Mouse (Mus musculus) adrenal gland (tissue): Measurements from ENCODE around the gene Suox.
"Not testable (repeated sequence)": the region's sequence is repeated elsewhere in the genome, so short reads cannot be mapped to it uniquely, and the experiment has no call there.

Experiments used
- intact Hi-C: fragments of 180-260 bp; cut with DNase I; formaldehyde crosslinking; loops from one replicate; pipeline ENCODE4 v1.15.1; 2025
- long read RNA-seq, 2 experiments: library from polyadenylated mRNA; unstranded; transcript quantifications; one replicate each; pipeline ENCODE4 v2.0.0; 2020; ENCODE audit warnings: borderline replicate concordance in 1 of 2; ENCODE audit not compliant: insufficient replicate concordance in 1 of 2

The Suox gene
- long read RNA-seq, experiment 1, transcript Suox-201 (4 exons, 2,497 nt) = major isoform, 12 of 17 reads
- long read RNA-seq, experiment 1, partial matches to known transcripts = 1 of 17 reads
- long read RNA-seq, experiment 1, other reads (novel, unspliced or antisense) = 4 of 17 reads
- long read RNA-seq, experiment 2, transcript Suox-201 (4 exons, 2,497 nt) = major isoform, 11 of 12 reads
- long read RNA-seq, experiment 2, partial matches to known transcripts = 1 of 12 reads
- long read RNA-seq, experiment 2, other reads (novel, unspliced or antisense) = 0 of 12 reads

DNA sequence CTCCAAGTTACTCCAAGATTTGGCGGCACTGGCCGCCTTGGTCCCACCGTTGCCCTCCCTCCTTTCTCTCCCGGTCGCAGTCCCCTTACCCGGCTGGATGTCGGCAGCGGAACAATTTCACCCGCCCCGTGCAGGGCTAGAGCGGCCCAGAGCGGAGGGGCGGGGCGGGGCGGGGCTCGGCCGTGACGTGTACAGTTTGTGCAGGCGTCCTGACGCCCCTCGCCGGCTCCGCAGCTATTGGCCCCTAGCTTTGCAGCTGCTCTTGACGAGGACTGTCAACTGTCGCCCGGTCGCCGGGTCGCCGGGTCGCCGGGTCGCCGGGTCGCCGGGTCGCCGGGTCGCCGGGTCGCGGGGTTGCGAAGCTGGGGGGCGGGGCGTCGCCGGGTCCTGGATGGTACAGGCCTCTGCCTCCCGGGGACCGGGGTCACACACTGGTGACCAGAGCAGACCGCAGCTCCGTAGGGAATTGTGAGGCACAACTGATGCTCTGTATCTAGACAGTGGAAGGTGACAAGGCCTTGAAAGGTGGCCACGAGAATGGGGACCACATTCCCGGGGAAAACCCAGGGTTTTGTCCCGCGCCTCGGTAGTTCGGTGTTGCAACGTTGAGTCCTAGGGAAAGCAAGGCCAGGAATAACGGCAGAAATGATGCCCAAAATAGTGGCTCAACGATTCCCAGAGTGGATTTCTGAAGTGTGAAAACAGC lies at the start of gene Suox:
TSS of gene Suox (minus strand) at position 311 of the 706 bp plus-strand sequence.
- intact Hi-C loops = loop anchor here (5.0 kb wide), 2 partner anchors 47 to 62 kb away; partner anchors contain the start of gene Rps26

DNA sequence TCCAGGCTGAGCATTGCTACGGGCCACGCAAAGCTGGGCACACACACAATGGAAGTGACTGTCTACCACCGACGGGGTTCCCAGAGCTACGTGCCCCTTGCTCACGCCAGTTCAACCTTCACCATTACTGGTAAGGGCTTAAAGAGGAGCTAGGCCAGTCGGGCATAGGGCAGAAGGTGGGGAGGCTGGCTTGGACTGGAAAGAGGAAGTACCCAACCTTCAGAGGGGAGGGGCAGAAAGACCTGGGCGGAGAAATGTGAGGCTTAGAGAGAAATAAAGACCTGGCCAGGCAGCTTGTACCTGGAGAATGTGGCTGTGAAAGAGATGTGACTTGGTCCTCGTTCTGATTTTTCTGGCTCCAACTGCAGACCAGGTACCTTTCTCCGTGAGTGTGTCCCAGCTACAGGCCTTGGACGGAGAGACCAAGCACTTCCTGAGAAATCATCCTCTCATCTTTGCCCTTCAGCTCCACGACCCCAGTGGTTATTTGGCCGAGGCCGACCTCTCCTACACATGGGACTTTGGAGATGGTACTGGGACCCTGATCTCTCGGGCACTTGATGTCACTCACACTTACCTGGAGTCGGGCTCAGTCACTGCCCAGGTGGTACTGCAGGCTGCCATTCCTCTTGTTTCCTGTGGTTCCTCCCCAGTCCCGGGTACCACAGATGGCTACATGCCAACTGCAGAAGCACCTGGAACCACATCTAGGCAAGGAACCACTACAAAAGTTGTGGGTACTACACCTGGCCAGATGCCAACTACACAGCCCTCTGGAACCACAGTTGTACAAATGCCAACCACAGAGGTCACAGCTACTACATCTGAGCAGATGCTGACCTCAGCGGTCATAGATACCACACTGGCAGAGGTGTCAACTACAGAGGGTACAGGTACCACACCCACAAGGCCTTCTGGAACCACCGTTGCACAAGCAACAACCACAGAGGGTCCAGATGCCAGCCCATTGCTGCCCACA lies 42.0 kb upstream of the Suox start:
- intact Hi-C loops = no loop called here

DNA sequence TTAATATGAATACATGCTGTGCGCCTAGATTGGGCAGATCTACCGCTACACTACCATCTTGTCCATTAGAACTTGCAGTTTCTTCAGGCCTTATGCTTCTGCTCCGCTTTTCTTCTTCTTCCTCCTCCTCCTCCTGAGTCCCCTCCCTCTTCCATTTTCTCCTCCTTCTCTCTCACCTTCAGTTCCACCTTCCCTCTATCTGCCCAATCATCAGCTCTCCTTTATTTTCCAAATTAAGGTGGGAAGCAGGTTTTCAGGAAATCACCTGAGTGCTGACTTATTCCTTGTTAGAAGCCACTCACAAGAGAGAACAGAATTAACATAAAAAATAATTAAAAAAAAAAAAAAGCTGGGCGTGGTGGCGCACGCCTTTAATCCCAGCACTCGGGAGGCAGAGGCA lies 37.4 kb upstream of the Suox start:
- intact Hi-C loops = not testable (repeated sequence)

DNA sequence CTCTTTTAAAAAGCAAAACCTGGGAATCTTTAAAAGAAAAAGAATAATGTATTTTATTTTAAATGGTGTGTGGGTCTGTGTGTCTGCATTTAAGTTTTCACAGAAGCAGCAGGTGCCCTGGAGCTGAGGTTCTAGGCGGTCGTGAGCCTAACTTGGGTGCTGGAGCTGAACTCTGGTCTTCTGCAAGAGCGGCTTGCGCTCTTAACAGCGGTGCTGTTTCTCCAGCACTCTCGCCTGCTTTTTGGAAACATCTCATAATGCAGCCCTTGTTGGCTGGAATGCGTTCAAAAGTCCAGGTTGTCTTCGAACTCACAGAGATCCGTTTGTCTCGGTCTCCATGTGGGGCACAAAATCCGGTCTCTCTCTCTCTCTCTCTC lies 31.4 kb upstream of the Suox start:
- intact Hi-C loops = loop anchor here (5.0 kb wide), 1 partner anchor 37 kb away; the partner anchor contains the start of gene Dgka

DNA sequence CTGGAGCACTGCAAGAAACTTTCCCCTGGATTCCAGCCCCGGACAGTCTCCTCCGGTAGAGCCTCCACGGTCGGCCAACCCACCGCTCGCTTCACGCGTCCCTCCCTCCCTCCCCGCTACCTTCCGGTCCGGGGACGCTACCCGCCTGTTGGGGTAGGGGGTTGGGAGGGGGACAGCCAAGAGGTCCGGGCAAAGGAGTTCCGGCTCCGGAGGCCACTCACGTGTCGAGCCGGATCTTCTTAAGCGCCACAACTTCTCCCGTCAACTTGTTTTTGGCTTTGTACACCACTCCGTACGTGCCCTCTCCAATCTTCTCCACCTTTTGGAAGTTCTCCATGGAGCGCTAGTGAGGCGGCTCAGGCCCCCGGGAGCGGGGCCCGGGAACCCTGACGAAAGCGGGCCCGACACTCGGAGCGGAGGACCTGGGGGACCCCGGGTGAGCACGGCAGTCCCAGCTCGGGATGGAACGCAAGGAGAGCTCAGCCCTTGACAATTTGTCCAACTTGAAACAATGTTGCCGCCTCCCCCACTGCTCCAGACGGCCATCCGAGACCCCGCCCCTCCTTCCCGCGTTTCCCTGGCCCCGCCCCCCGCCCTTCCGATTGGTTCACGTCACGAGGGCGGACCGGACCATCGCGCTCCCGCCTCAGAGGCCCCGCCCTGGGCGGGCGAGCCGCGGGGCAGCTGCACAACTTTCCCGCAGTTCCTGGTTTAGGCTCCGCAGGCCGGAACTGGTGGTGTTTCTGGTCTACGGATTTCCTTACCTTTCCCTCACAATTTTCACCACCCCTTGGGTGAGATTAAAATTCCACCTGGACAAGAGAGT lies 30.8 kb upstream of the Suox start, which contains the start of gene Cdk2:
TSS of gene Cdk2 (minus strand) at position 541 of the 826 bp plus-strand sequence.
- intact Hi-C loops = loop anchor here (5.0 kb wide), 1 partner anchor 38 kb away; the partner anchor contains the start of gene Dgka

DNA sequence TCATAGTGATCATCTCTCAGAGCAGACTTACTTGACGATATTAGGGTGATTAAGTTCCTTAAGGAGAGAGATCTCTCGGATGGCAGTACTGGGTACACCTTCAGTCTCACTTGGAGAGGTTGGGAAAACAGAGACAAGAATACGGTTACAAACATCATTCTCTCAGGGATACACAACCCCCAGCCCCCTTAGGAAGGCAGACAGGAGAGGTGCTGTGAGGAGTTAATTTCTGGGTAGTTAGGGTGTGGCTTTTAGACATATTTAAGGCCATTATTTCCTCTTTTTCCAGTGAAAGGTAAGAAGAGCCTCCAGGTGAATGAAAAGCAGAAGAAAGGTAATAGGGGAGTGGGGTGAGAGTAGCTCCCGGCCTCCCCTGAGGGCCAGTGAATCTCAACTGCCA lies 30.0 kb upstream of the Suox start, which contains the start of gene Pmel:
TSS of gene Pmel (plus strand) at position 301 of the 400 bp plus-strand sequence.
- intact Hi-C loops = no loop called here

DNA sequence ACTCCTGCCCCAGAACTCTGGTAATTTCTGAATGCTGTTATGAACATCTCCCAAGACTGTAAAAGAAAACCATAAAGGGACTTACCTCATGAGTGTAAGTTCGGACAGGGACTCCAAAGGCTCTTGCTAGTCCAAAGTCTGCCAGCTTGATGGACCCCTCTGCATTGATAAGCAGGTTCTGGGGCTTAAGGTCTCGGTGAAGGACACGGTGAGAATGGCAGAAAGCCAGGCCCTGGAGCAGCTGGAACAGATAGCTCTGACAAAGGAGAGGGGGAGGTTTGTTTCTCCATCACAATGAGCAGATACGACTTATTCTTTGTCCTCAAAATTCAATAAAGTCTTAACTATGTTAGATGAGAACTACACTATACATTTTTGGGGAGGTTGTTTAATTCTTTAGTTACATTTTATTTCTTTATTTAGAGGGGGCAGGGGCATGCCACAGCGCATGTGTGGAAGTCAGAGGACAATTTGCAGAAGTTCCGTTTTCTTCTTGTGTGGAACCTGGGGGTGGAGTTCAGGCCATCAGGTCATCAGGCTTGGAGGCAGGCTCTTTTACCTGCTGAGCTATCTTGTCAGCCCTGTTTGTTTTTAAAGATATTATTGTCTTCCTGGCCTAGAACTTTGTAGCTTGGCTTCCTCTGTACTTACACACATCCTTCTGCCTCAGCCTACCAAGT lies 28.6 kb upstream of the Suox start:
- intact Hi-C loops = no loop called here

DNA sequence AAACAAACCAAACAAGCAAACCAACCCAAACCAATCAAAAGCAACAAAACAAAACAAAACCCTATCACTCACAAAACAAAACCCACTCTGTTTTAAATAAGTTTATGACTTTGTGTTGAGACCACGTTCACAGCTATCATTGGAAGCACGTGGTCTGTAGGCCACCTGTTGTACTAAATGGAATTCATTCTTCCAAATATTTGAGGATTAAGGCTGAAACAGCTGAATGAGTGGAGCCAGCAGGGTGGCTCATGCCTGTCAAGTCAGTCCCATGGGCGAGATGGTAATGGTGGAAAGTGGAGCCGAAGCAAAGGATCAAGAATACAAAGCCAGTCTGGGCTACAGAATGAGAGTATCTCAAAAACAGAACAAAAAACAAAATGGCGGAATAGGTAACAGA lies 26.8 kb upstream of the Suox start:
- intact Hi-C loops = no loop called here

DNA sequence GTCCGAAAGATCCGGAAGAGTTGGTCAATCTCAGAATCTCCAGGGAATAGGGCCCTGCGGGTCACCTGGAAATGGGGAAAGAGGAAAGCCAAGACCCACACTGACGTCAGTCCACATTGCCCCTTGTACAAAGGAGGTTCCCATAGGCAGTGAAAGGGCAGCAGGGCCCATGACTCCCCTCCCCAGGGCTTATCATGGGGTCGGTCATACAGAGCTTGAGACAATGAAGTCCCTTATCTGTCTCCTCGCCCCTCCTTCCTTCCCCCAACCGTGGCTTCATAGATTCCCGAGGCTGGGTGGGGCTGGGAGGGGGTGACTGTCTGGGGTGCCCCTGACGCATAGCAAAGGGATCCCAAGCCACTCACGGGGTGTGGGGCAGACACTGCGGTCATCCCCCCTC lies 25.7 kb upstream of the Suox start:
- intact Hi-C loops = no loop called here

DNA sequence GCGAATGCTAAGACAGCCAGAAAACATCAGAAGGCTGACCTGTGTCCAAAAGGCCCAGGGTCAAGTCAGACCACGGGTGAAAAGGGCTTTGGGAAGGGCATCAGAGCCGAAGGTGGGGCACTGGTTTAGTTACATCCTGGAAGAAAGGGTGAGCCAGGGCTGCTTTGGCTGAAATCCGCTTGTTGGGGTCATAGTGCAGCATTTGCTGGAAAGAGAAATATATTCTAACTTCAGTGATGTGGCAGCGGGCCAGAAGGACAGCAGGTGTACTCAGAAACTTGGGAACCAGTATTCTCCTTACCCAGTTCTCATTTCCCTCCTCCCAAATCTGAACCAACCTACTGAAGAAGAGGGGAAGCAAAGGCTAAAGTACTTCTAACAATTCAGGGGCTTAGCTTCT lies 25.1 kb upstream of the Suox start:
- intact Hi-C loops = no loop called here

DNA sequence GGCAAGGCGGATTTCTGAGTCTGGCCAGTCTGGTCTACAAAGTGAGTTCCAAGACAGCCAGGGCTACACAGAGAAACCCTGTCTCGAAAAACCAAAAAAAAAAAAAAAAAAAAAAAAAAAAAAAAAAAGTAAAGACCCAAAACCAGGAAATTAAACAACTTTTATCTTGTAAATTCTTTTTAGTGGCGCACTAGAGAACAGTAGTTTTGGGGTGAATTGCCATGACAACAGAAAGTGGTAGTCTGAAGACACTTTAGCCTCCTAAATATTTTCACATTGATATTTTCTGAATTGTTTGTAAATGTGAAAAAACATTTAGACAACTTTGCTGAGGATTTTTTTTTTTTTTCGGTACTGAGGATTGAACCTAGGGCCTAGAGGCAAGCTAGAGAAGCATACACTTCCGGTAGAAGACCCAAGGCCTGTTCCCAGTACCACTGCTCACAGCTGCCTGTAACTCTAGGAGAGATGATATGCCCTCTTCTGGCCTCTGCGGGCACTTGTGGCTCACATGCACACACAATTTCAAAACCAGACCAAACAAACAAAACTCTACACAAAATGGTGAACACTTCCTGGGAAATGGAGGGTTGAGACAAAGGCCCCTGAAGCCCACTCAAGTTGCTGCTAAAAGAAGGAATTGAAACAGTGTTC lies 23.3 kb upstream of the Suox start:
- intact Hi-C loops = no loop called here

DNA sequence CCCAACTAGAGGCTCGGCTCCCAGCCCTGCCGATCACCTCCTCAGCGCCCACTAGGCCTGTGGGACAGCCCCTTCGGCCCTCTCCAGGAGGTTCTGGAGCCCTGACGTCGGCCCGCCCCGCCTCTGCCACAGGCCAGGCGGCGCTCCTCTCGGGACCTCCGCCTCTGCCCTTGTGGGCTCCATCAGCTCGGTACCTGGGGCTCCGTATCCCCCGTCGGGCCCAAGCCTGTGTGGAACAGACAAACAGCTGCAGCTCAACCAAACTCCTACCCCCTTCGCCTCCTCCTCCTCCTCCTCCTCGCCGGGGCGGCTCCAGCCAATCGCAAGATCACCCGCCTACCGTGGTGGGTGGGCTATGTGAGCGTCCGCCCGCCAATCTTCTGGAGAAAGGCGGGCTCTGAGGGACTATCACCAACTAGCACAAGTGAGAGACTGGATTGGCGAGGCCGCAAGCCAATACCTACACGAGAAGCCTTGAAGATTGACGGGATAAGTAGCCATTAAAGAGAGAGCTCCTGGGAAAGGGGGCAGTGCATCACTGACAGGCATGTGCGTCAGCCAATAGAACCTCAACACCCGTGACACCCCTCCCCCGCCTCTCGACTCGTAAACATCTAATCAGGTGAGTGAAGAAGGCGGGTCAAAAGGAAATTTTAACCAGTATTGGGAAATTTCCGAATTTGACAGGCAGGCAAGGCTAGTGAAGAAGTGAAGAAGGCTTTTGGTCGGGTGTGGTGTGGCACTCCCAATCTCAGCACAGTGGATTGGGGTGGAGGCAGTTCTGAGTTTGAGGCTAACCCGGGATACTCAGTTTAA lies 22.3 kb upstream of the Suox start, which contains the start of gene Rab5b:
TSS of gene Rab5b (minus strand) at position 273 of the 816 bp plus-strand sequence.
- intact Hi-C loops = no loop called here

DNA sequence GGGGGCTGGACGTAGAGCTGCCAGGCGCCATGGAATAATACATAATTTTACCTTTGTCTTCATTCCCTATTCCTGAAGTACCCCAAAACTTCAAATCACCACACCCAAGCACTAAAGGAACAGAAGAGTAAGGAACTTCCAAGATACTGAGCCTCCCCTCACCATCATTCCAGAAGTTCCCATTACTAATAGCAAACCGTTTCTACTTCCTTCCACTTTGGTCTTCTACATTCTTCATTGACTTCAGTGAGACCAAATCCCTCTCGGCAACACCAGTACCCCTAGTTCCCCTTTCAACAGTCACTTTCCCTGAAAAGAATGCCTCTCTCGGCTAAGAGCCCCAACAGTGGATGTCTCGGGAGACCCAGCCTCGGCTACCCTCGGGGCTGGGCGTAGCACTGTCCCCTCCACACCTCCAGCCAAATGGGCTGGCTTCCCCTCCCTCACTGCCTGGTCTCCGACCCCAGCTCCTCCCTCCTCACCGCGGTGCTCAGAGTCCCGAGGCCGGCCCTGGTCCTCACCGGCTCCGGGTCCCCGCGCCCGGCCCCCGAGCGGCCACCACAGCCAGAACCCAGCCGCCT lies 21.6 kb upstream of the Suox start:
- intact Hi-C loops = no loop called here

DNA sequence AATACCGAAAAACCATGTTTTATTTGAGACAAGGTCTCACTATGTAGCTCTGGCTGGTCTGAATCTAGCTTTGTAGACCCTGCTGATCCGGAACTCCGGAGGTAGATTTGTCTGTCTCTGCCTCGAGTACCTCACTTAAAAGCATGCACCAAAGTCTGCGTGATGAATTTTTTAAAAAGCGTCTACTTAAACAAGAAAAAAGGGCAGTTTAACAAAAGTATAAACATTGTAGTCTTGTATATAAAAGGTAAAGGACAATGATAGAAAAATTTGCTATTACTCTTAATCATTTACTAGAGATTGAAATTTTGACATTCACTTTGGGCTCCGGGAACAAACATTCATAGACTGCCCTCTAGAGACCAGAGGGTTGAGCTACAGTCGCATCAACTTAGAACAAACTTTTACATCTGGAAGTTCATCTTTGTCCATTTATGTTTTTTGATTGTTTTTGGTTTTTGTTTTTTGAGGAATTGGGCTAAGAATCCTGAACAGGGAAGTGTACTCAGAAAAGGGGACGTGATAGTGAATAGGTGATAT lies 666 bp upstream of the Suox start:
- intact Hi-C loops = loop anchor here (5.0 kb wide), 2 partner anchors 47 to 62 kb away; partner anchors contain the start of gene Rps26

DNA sequence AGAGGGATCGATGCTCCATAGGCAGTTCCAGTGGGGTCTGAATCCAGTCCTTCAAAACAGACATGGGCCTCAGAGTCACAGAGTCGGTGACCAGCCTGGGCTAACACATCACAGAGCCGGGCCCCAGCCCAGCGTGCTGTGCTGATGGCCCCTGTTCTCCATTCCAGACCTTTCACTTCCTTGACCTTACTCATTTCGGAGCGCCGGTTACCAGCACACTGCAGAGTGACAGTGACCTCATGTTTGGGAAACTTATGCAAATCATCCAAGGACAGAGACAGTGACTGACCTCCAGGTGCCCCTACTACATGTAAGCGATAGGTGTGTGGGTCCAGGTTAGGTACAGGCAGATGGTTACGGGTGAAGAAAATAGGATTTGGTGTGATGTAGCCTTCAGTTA lies 2.7 kb downstream of the Suox start:
- intact Hi-C loops = loop anchor here (5.0 kb wide), 2 partner anchors 44 to 59 kb away; partner anchors contain the start of gene Rps26

DNA sequence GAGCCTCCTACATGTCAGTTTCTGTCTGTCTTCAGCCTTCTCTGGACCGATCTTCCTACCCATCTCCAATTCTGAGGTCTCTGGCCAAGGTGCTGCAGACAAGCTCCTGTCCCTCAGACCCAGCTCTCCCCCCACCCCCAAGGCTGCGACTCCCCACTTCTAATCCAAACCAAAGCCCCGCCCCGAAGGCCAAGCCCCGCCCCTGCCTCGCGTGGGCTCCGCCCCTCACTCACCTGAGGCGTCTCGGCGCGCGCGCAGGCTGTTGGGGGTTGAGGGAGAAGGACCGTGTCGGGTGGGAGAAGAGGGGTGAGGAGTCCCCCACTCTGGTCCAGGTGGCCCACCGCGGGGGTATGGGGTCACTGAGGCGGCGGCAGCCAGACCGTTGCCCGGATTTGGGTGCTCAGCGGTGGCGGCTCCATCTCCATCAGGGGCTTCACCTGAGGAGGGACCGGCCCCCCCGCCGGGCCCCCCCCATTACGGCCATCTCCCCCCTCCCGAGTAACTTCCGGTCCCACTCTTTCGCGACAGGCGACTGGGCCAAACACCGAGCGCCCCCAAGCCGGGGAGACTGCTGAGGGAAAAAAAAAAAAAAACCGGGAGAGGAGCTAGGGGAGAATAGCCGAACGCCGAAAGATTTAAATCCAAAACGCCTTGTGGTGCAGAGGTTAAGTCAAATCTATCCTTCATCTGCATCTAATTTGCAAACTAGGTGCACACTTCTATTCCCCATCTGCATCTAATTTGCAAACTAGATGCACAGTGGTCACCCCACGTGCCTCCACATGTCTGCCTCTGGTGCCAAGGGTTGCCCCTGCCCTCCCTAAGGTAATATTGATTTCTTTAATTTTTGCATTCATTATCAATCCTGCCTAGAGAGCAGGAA lies 4.8 kb downstream of the Suox start:
- intact Hi-C loops = no loop called here

DNA sequence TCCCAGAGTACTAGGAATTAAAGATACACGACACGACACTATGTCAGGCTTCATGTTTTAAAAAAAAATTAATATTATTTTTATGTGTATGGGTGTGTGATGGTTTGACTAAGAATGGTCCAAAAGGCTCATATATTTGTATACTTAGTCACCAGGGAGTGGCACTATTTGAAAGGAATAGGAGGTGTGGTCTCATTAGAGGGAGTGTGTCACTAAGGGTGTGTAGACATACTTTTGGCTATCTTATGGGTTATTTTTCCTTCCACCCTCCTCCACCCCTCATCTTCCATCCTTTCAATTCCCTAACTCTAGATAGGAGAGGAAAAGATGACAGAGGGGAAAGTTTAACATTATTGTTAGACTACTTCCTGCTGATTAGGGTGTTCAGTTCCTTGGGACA lies 8.1 kb downstream of the Suox start:
- intact Hi-C loops = no loop called here
